Mouse (Mus musculus) liver, embryonic 16.5 days (tissue): ENCODE results near the gene Pccb. TPM values are rescaled to one million over a fixed set of nuclear protein-coding genes. Genes with fewer than 3 reads are reported as not detected.

Experiments used
- ATAC-seq: fragments of 200-750 bp; cut with Nextera tagmentation; 2 replicates; pipeline ENCODE4 v1.8.0; 2017; ENCODE audit warnings: low read depth, mild to moderate bottlenecking, moderate number of reproducible peaks, moderate library complexity
- H3K27ac ChIP-seq: fragments of 300-500 bp; sonication (generic); 2 replicates; pipeline ENCODE4 v1.5.1; 2014; ENCODE audit warnings: mild to moderate bottlenecking, low read length
- H3K27me3 ChIP-seq: fragments of 300-500 bp; sonication (generic); 2 replicates; pipeline ENCODE4 v1.6.1; 2014; ENCODE audit warnings: low read depth, low read length, mixed read lengths; ENCODE audit not compliant: control insufficient read depth, insufficient read depth
- H3K36me3 ChIP-seq: fragments of 300-500 bp; sonication (generic); 2 replicates; pipeline ENCODE4 v1.6.1; 2014; ENCODE audit warnings: mild to moderate bottlenecking; ENCODE audit not compliant: control insufficient read depth, insufficient read depth
- H3K4me1 ChIP-seq: fragments of 300-500 bp; sonication (generic); 2 replicates; pipeline ENCODE4 v1.6.1; 2014; ENCODE audit warnings: low read depth, low read length, mixed read lengths; ENCODE audit not compliant: control insufficient read depth
- H3K4me2 ChIP-seq: fragments of 300-500 bp; sonication (generic); 2 replicates; pipeline ENCODE4 v1.6.1; 2014; ENCODE audit warnings: low read depth, low read length, mixed read lengths
- H3K4me3 ChIP-seq: fragments of 300-500 bp; sonication (generic); 2 replicates; pipeline ENCODE4 v1.5.1; 2014; ENCODE audit warnings: low read depth, mild to moderate bottlenecking, low read length
- H3K9ac ChIP-seq: fragments of 300-500 bp; sonication (generic); 2 replicates; pipeline ENCODE4 v1.6.1; 2014; ENCODE audit warnings: low read depth, low read length
- H3K9me3 ChIP-seq: fragments of 300-500 bp; sonication (generic); replicated peaks from 2 replicates; pipeline ENCODE4 v1.6.1; 2016; ENCODE audit warnings: low read length; ENCODE audit not compliant: control insufficient read depth
- WGBS: fragments of 180-500 bp; shearing (Covaris S2); extraction: QIAGEN DNeasy Blood & Tissue Kit; methylation state at CpG from one replicate; pipeline ENCODE4 v1.1.7; 2014; ENCODE audit not compliant: insufficient replicate concordance; 5-methylcytosine and 5-hydroxymethylcytosine counted together
- polyA plus RNA-seq: library from polyadenylated mRNA; unstranded; fragments of >200 nt; fragmentation: Nextera tagmentation; extraction: Ambion mirVana; gene quantifications from 2 replicates; pipeline ENCODE4 v1.2.1, GENCODE M21; 2015

Gene Pccb
- polyA plus RNA-seq, 1 experiment from 2014 or later: 8.8 TPM

DNA sequence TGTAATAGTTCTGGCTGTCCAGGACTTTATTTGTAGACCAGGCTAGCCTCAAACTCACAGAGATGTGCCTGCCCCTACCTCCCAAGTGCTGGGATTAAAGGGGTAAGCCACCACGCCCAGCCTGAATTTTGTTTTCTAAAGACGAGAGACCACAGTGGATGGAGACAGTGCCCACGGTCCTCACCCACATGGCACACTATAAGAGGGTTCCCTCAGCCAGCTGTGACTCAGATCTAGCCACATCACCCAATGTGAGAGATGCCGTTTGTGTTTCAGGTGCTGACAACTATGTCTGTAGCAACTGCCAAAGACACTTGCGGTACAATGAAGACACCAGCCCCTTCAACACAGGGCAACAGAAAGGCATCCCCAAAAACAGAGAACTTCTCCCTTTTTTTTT, 47.7 kb downstream of the Pccb start:
- Histone ChIP-seq H3K4me2 (no peak overlapping the region), H3K4me1 (no peaks in the 10 kb centered on the region; the same call in 1 of the 2 replicates), H3K9me3 (no peaks in the 10 kb centered on the region), H3K9ac (no peak overlapping the region), H3K4me3 (no peak overlapping the region), H3K27ac (no peak overlapping the region), H3K36me3 (no peaks in the 10 kb centered on the region), H3K27me3 (no peaks in the 10 kb centered on the region)
- no peak for ATAC-seq
- 87% methylated on average over 5 of the region's 5 CpGs for WGBS

DNA sequence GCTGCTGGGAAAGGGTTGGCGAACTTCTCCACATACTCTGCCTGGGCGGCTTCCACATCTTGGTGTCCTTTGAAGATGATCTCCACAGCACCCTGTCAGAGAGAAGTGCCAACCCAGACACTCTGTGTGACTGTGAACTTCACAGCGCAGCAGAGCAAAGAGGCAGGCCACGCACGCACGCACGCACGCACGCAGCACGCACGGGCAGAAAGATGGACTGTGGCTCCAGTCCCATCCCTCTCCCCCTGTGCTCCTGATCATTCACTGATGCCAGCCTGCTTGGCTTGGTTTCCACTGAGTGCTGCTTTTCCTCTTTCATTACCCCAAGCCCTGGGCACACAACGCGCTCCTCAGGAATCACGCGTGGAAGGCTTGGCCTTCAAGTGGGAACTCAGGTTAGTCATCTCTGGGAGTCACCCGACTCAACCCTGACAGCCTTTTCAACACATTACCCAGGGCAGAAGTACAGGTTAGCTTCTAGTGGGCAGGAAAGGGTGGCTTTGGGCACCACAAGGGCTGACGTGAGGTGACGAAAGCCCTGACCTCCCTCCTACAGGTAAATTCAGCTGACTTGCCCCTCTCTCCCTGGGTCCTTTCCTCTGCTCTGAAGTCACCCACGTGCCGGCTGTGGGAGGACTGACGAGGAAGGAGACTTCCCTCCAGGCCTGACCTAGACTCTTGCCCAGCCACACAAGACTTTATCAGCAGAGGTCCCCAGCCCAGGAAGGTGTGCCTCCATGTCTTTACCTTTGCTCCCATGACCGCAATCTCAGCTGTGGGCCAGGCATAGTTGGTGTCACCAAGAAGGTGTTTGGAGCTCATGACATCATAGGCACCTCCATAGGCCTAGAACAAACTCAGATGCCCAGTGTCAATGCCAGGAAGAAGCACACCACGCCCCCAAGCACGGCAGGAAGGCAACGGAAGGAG, 50.1 kb downstream of the Pccb start:
- ATAC-seq: no peak
- Histone ChIP-seq H3K27me3 (no peaks in the 10 kb centered on the region), H3K27ac (no peak overlapping the region), H3K4me2 (no peak overlapping the region), H3K36me3 (no peaks in the 10 kb centered on the region), H3K4me3 (no peak overlapping the region), H3K9me3 (no peaks in the 10 kb centered on the region), H3K9ac (no peak overlapping the region), H3K4me1 (no peaks in the 10 kb centered on the region; the same call in 1 of the 2 replicates)
- WGBS: 88% methylated on average over 25 of the region's 25 CpGs

DNA sequence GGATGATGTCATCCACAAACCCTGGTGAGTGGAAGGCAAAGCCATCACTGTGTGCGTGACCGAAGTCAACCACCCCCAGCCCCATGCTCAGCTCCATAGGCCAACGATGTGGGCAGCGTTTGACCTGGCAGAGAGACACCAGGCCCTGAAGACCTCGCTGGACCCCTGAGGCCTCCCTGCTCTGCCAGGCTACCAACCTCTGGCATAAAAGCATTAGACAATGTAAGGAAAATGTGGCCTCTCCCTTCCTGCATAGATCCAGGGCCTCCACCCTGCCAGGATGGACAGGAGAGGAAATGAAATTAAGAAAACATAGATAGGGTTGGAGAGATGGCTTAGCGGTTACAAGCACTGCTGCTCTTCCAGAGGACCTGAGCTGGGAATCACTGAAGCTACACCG, 51.9 kb downstream of the Pccb start:
- no peaks in the 10 kb centered on the region for H3K9me3 ChIP-seq
- H3K4me3 ChIP-seq: no peak overlapping the region
- no peaks in the 10 kb centered on the region; the same call in 1 of the 2 replicates for H3K4me1 ChIP-seq
- no peak overlapping the region for H3K9ac ChIP-seq
- WGBS: 82% methylated on average over 7 of the region's 7 CpGs
- no peaks in the 10 kb centered on the region for H3K27me3 ChIP-seq
- no peaks in the 10 kb centered on the region for H3K36me3 ChIP-seq
- ATAC-seq: no peak
- no peak overlapping the region for H3K27ac ChIP-seq
- H3K4me2 ChIP-seq: no peak overlapping the region

DNA sequence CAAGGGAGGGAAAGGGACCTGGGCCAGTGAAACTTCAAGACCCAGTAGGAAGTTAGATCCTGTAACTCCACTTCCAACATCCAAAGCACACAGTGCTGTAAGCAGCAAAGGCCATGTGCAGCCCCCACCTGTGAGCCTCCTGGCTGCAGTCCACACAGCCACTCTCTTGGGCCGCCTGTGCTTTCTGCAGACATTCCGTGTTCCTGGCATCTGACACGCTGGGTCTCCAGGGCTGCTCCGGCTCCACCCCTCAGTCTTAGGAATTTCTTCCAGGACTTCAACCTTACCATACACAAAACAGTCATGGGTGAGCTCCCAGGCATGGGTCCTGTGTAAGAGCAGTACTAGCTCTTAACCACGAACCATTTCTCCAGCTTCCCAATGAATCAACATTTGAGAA, 55.4 kb downstream of the Pccb start:
- Histone ChIP-seq H3K4me2 (no peak overlapping the region), H3K9ac (no peak overlapping the region), H3K4me1 (no peaks in the 10 kb centered on the region), H3K9me3 (no peaks in the 10 kb centered on the region), H3K27me3 (no peaks in the 10 kb centered on the region), H3K27ac (no peak overlapping the region), H3K36me3 (no peaks in the 10 kb centered on the region), H3K4me3 (no peak overlapping the region)
- ATAC-seq: no peak
- 79% methylated on average over 5 of the region's 5 CpGs for WGBS

DNA sequence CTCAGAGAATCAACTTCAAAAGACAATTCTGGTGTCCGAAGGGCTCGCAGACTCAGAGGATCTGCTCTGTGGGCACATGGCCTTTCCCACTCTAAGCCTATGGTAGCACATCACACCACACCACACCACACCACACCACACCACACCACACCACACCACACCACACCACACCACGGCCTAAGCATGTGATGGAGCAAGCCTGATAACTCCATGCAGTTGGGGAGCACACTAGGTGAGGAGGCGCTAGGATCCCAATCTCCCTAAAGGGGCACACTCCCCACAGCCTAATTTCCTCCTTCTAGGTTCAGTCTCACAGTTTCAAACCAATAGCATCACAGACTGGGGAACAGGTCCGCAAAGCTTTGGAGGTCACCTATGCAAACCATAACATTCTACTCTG, 56.0 kb downstream of the Pccb start:
- Histone ChIP-seq H3K27me3 (no peaks in the 10 kb centered on the region), H3K9ac (no peak overlapping the region), H3K9me3 (no peaks in the 10 kb centered on the region), H3K4me3 (no peak overlapping the region), H3K4me1 (no peaks in the 10 kb centered on the region), H3K4me2 (no peak overlapping the region), H3K27ac (no peak overlapping the region), H3K36me3 (no peaks in the 10 kb centered on the region)
- 76% methylated on average over 5 of the region's 5 CpGs for WGBS
- ATAC-seq: no peak

DNA sequence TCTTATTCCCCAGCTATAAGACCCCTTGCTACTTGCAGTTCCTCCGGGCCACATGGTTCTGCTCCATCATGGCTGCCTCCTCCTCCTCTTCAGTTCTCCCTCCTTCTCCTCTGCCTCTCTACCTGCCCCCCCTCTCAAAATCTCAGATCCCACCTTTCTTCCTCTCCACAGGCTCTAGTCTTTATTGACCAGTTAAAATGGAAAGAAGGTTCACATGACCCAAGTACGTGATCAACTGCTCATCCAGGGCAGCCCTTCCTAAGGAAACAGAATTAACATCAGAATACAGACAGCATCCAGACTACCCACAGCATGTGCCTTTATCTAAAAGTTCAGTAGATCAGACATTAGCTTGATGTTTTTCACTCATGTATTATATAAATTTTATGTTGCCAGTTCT, 65.2 kb downstream of the Pccb start:
- H3K4me2 ChIP-seq: no peak overlapping the region
- no peak overlapping the region for H3K27ac ChIP-seq
- no peaks in the 10 kb centered on the region for H3K9me3 ChIP-seq
- no peaks in the 10 kb centered on the region for H3K27me3 ChIP-seq
- ATAC-seq: no peak
- H3K9ac ChIP-seq: no peak overlapping the region
- WGBS: 69% methylated on average over 2 of the region's 2 CpGs
- H3K4me1 ChIP-seq: no peaks in the 10 kb centered on the region; the same call in 1 of the 2 replicates
- no peak overlapping the region for H3K4me3 ChIP-seq
- no peaks in the 10 kb centered on the region for H3K36me3 ChIP-seq

DNA sequence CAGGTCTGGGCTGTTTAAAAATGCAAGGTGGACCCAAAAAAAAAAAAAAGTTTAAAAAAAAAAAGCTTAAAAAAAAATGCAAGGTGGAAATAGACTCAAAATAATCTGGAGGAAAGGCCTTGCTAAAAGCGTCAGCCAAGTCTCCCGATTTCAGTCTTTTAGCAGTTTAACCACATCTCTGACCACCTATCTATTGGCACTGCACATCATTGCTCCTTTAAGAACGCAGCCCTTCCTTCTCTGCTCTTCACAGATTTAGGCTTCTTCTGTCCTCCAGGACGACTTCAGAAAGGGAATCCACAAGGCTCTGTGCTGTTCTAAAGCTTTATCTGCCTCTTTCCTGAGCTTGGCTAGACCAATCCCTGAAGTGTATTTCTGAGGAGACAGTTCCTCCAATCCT, 70.6 kb downstream of the Pccb start:
- Histone ChIP-seq H3K4me3 (no peak overlapping the region), H3K4me2 (no peak overlapping the region), H3K27ac (no peak overlapping the region), H3K9ac (no peak overlapping the region), H3K9me3 (no peaks in the 10 kb centered on the region), H3K4me1 (peaks cover 6% of the 10 kb centered on the region; the same call in 1 of the 2 replicates), H3K36me3 (no peaks in the 10 kb centered on the region; the same call in 1 of the 2 replicates), H3K27me3 (no peaks in the 10 kb centered on the region)
- no peak for ATAC-seq
- WGBS: 58% methylated on average over 4 of the region's 4 CpGs

DNA sequence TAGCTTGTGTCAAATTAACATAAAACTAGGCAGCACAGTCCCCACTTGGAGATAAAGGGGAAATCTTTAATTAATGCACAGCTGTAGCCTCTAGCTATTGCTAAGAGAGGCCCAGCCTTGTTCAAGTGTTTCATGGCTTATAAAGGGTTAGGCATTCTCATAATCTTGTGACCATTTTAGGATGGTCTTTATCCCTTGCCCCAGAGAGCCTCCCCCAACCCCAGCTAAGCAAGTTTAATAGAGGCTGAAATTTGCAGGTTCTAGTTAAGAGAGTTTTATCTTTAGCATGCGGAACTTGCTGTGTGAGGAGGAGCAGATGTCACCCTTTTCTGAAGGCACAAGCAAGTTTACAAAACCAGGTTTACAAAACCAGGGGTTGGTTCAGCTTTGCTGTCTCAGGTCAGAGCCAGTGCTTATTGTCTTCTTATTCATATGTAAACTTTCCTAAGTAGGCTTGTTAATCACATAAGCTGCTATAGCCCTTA, 71.2 kb downstream of the Pccb start:
- Histone ChIP-seq H3K9ac (no peak overlapping the region), H3K4me2 (no peak overlapping the region), H3K36me3 (no peaks in the 10 kb centered on the region; the same call in none of the 2 replicates), H3K4me3 (no peak overlapping the region), H3K27ac (no peak overlapping the region), H3K9me3 (no peaks in the 10 kb centered on the region), H3K27me3 (no peaks in the 10 kb centered on the region), H3K4me1 (peaks cover 6% of the 10 kb centered on the region; the same call in 1 of the 2 replicates)
- WGBS: 63% methylated on average over 1 of the region's 1 CpGs
- no peak for ATAC-seq

DNA sequence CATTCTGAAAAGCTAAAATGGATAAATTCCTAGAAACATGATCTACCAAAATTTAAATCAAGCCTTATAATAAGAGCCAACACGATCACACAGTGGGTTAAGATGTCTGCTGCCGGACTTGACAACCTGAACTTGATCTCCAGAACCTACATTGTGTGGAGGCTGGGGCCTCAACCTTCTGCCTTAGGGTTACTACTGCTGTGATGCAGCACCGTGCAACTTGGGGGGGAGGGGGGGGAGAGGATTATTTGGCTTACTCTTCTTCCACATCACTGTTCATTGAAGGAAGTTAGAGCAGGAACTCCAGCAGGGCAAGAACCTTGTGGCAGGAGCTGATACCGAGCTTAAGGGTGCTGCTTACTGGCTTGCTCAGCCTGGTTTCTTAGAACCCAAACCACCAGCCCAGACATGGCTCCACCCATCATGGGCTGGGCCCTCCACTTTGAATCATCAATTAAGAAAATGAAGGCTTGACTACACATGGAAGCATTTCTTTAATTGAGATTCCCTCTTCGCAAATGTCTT, 71.7 kb downstream of the Pccb start:
- peak; percentile 77 for ATAC-seq
- Histone ChIP-seq H3K4me1 (peaks cover 6% of the 10 kb centered on the region; the same call in 1 of the 2 replicates), H3K4me3 (no peak overlapping the region), H3K36me3 (no peaks in the 10 kb centered on the region; the same call in none of the 2 replicates), H3K9ac (no peak overlapping the region), H3K9me3 (no peaks in the 10 kb centered on the region), H3K27ac (no peak overlapping the region), H3K27me3 (no peaks in the 10 kb centered on the region), H3K4me2 (no peak overlapping the region)
- WGBS: 54% methylated on average over 5 of the region's 5 CpGs
